In genomic region chr12:99240185-99240726, GRCm38 (mm10) we compare ENCODE assay signal across 13 mouse cellular contexts.
DNase-seq lines count a peak whose midpoint lies in the region; ATAC-seq and TF ChIP-seq lines count a peak whose summit lies in the region.
"Had no signal": no experiment of that assay in that cellular context is flagged by ENCODE, and none has a peak within 500 bp of the region (broad histone marks: within the 10 kb centered on the region; RNA-seq: fewer than 3 reads in every experiment).

No protein-coding gene starts in this region.

- no peak for ATAC-seq in hindbrain, embryonic 14.5 days (ENCODE audit: low FRiP score)
- ATAC-seq in hindbrain, embryonic 11.5 days (ENCODE audit: low FRiP score), result no peak
- ATAC-seq in common myeloid progenitor, adult 5-6 weeks (replicated peaks; ENCODE audit: low read depth, poor library complexity, severe bottlenecking), result peak; percentile 24
- 0 out of 2 replicates have a peak, but pooled peaks have one; percentile 3 for ATAC-seq in megakaryocyte progenitor cell, adult 5-6 weeks (replicated peaks; ENCODE audit: poor library complexity)
- no peak for ATAC-seq in inflammation-experienced regulatory T-cells, adult 6 months

- H3K4me3 ChIP-seq in hindbrain, embryonic 14.5 days (replicated peaks; ENCODE audit: low read length), result no peak overlapping the region
- no peak overlapping the region for H3K4me3 ChIP-seq in hindbrain, embryonic 11.5 days (ENCODE audit: low read depth, low read length)
- H3K4me3 ChIP-seq in MEL (ENCODE audit: control insufficient read depth in 1 of 2, insufficient read depth in 1 of 2, low read depth in 2 of 2, low read length in 2 of 2), result no peak overlapping the region
- H3K4me3 ChIP-seq: left cerebral cortex, adult 2 months; limb, embryonic 15.5 days had no signal

- no peak for TF ChIP-seq POLR2A in MEL (IDR thresholded peaks at IDR 0.05; ENCODE audit: control insufficient read depth in 1 of 2, insufficient read depth in 1 of 2, low read depth in 1 of 2, low read length in 2 of 2, poor library complexity in 1 of 2)

- WGBS in hindbrain, embryonic 14.5 days, result 53% methylated on average over 5 of the region's 5 CpGs
- 81% methylated on average over 5 of the region's 5 CpGs for WGBS in hindbrain, embryonic 11.5 days

- 0 out of 2 replicates have a peak overlapping the region, but pooled peaks have one; percentile 17 for H3K4me2 ChIP-seq in hindbrain, embryonic 14.5 days (replicated peaks)
- no peak overlapping the region for H3K4me2 ChIP-seq in hindbrain, embryonic 11.5 days (replicated peaks; ENCODE audit: low read depth, low read length)
- H3K4me2 ChIP-seq: limb, embryonic 15.5 days had no signal

- no peak for TF ChIP-seq CTCF in MEL (IDR thresholded peaks at IDR 0.05 in 2 of 3, conservative IDR thresholded peaks at IDR 0.05 in 1 of 3; ENCODE audit: control insufficient read depth in 1 of 3, insufficient read depth in 1 of 3, low read depth in 2 of 3, low read length in 3 of 3, poor library complexity in 1 of 3, severe bottlenecking in 1 of 3)

- DNase-seq in hindbrain, embryonic 14.5 days (ENCODE audit: low spot score), result no peak
- DNase-seq in hindbrain, embryonic 11.5 days (ENCODE audit: low spot score), result no peak
- peak; percentile 25 for DNase-seq in MEL (ENCODE audit: low read depth, low spot score)
- DNase-seq in natural killer cell, adult 2 months (ENCODE audit: low spot score in 2 of 2), result no peak
- DNase-seq: cerebellum, adult 9-11 months; gastrocnemius, postnatal 36 days; kidney, postnatal 14 days; thymus, postnatal 36 days had no signal

- peaks cover 30% of the 10 kb centered on the region for H3K4me1 ChIP-seq in hindbrain, embryonic 14.5 days (replicated peaks; ENCODE audit: control insufficient read depth, insufficient read depth, low read length)
- H3K4me1 ChIP-seq in hindbrain, embryonic 11.5 days (replicated peaks; ENCODE audit: control insufficient read depth, insufficient read depth, low read length), result peaks cover 3% of the 10 kb centered on the region
- H3K4me1 ChIP-seq in MEL (ENCODE audit: control insufficient read depth in 1 of 2, insufficient read depth in 2 of 2, low read length in 2 of 2), result no peaks in the 10 kb centered on the region

- H3K9me3 ChIP-seq in hindbrain, embryonic 14.5 days (ENCODE audit: control insufficient read depth, low read length), result no peaks in the 10 kb centered on the region
- no peaks in the 10 kb centered on the region for H3K9me3 ChIP-seq in hindbrain, embryonic 11.5 days (ENCODE audit: control insufficient read depth, low read length)
- no peaks in the 10 kb centered on the region for H3K9me3 ChIP-seq in MEL (replicated peaks; ENCODE audit: insufficient read depth, low read length)
- H3K9me3 ChIP-seq: limb, embryonic 15.5 days had no signal

- no peaks in the 10 kb centered on the region for H3K27me3 ChIP-seq in hindbrain, embryonic 14.5 days (ENCODE audit: control insufficient read depth, insufficient read depth, low read length)
- no peaks in the 10 kb centered on the region for H3K27me3 ChIP-seq in hindbrain, embryonic 11.5 days (ENCODE audit: control insufficient read depth, insufficient read depth, low read length)
- H3K27me3 ChIP-seq in MEL (ENCODE audit: control insufficient read depth in 1 of 2, insufficient read depth in 2 of 2, low read length in 2 of 2), result no peaks in the 10 kb centered on the region
- H3K27me3 ChIP-seq: limb, embryonic 15.5 days had no signal

- peak overlapping the region; percentile 65; the same call in 1 of the 2 replicates for H3K27ac ChIP-seq in hindbrain, embryonic 14.5 days
- H3K27ac ChIP-seq in hindbrain, embryonic 11.5 days (ENCODE audit: low read depth, low read length), result no peak overlapping the region
- no peak overlapping the region for H3K27ac ChIP-seq in MEL (ENCODE audit: control insufficient read depth, low read depth, low read length)
- H3K27ac ChIP-seq: left cerebral cortex, adult 2 months; limb, embryonic 15.5 days had no signal

- no peak for TF ChIP-seq EP300 in MEL (IDR thresholded peaks at IDR 0.05; ENCODE audit: low read depth in 1 of 2, low read length in 2 of 2)

- H3K36me3 ChIP-seq in hindbrain, embryonic 14.5 days (replicated peaks; ENCODE audit: control insufficient read depth, insufficient read depth), result no peaks in the 10 kb centered on the region
- H3K36me3 ChIP-seq in hindbrain, embryonic 11.5 days (ENCODE audit: control insufficient read depth, insufficient read depth, low read length), result no peaks in the 10 kb centered on the region
- H3K36me3 ChIP-seq in MEL (ENCODE audit: control insufficient read depth in 1 of 2, insufficient read depth in 2 of 2, low read length in 2 of 2), result no peaks in the 10 kb centered on the region
- H3K36me3 ChIP-seq: limb, embryonic 15.5 days had no signal

- no peaks in the 10 kb centered on the region for H3K79me2 ChIP-seq in MEL (ENCODE audit: control insufficient read depth, insufficient read depth, low read length, poor library complexity)

- no peak for TF ChIP-seq RAD21 in MEL (IDR thresholded peaks at IDR 0.05; ENCODE audit: low read depth, low read length)

- no peak overlapping the region for H3K9ac ChIP-seq in hindbrain, embryonic 14.5 days
- H3K9ac ChIP-seq in hindbrain, embryonic 11.5 days (ENCODE audit: low read depth, low read length), result no peak overlapping the region
- no peak overlapping the region for H3K9ac ChIP-seq in MEL (ENCODE audit: control insufficient read depth, low read depth, low read length, poor library complexity, severe bottlenecking)
- H3K9ac ChIP-seq: limb, embryonic 15.5 days had no signal

TF ChIP-seq in MEL, 35 proteins besides CTCF, POLR2A, EP300 and RAD21:
- TF ChIP-seq UBTF (IDR thresholded peaks at IDR 0.05; ENCODE audit: borderline replicate concordance, insufficient read depth, low read depth, low read length) (no peak), SIN3A (IDR thresholded peaks at IDR 0.05; ENCODE audit: low read length) (no peak), ETS1 (IDR thresholded peaks at IDR 0.05; ENCODE audit: low read depth, low read length) (no peak), TBP (IDR thresholded peaks at IDR 0.05; ENCODE audit: low read depth, low read length) (no peak), ZMIZ1 (IDR thresholded peaks at IDR 0.05; ENCODE audit: low read depth, low read length) (no peak), POLR2AphosphoS5 (IDR thresholded peaks at IDR 0.05; ENCODE audit: borderline replicate concordance, low read depth, low read length) (no peak), USF1 (IDR thresholded peaks at IDR 0.05; ENCODE audit: low read depth, low read length) (no peak), SMC3 (IDR thresholded peaks at IDR 0.05; ENCODE audit: low read depth, low read length) (no peak), HCFC1 (IDR thresholded peaks at IDR 0.05; ENCODE audit: low read depth, low read length) (no peak)

Comparison
In these comparisons a context has a peak if more than half of its experiments do, and no peak if none do; other contexts are left out.
1. ATAC-seq: peak in common myeloid progenitor, adult 5-6 weeks (single experiment) and megakaryocyte progenitor cell, adult 5-6 weeks (single experiment); none in hindbrain, embryonic 14.5 days (single experiment), hindbrain, embryonic 11.5 days (single experiment) and inflammation-experienced regulatory T-cells, adult 6 months (single experiment).